Mouse (Mus musculus) pancreas, adult 10 weeks (tissue): Measurements from ENCODE around the gene Rabep2. TPM values are rescaled to one million over a fixed set of nuclear protein-coding genes. Genes with fewer than 3 reads are reported as not detected.

Experiments
- polyA plus RNA-seq: library from polyadenylated mRNA; stranded (reverse); fragments of 350-450 nt; fragmentation: Illumina TruSeq; extraction: RNeasy Lipid Tissue Mini Kit (QIAGEN cat#74804); gene quantifications from one replicate; pipeline ENCODE4 v1.2.3, GENCODE M21; 2015; ENCODE audit warnings: low read depth, low replicate concordance; ENCODE audit not compliant: insufficient read depth

Gene Rabep2
- 6.8 TPM for polyA plus RNA-seq

DNA sequence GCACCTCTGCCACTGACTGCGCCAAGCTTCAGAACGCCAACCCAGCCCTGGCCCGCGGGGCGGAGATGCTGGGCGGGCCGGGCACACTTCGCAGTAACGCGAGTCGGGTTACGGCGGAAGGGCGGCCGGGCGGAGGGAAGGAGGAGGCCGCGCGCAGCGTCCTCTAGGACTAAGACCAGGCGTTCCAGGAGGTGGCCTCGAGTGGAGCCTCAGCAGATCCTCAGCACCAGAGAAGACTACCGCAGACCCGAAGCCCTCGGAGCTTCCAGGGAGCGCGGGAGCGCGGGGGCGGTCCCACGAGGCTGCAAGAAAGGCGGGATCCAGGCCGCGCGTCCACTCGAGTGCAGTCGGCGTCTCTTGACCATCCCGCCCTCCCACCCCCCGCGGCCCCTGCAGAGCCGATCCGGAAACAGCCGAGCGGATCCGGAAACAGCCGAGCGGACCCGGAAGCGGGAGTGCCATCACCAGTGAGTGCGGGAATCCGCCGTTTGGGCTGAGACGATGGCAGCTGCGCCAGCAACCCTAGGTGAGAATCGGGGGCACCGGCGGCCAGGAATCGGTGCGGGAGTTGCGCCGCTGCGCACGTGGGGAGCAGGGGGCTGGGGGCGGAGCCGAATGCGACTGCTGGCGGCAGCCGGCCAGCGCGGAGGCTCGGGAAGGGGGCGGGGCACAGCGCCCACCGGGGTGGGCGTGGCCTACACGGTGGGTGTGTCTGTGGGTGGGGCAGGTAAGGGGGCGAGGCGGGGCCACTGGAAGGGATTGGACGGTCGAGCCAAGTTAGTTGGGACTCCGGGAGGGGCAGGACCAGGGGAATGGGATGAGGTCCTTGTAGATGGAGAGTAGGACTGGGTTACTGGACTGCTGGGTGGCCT lies at the start of gene Rabep2:
Gene Rabep2 (plus strand): TSS at position 129 of the 872 bp plus-strand sequence.

DNA sequence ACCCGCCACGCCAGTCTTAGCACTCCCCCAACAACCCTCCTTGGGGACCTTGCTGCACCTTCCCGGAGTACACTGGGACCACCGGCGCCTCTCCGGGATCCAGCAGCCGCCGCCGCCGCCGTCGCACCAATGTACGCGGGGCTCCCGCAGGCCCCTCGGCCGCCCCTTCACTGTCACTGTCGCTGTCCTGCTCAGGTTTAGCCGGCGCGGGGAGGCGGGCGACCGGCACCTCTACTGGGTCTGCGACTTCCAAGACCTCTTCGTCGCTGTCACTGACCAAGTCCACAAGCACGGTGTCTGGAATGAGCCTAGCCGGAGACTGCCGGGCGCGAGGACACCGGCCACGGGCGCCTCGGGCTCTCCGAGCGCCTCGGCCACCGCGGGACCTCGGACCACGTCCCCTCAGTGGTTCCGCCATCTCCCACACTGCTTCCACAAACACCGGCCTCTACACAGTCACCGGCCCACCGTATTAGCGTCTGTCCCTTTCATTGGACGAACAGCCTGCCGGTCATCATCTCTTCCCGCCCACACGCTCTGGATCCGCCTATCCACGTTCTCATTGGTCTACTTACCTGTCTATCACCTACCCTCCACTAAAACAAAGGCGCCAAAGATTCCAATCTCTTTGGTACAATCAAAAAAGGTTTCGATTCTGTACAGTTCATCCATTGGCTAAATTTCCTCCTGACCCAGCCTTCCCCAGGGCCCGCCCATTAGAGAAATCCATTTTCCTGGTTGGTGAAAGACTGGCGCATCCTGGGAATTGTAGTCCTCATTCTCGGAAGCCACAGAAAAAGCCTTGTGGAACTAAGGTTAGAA lies 32.0 kb upstream of the Rabep2 start, which contains the start of gene Nfatc2ip:
Gene Nfatc2ip (minus strand): TSS at position 440 of the 822 bp plus-strand sequence.

DNA sequence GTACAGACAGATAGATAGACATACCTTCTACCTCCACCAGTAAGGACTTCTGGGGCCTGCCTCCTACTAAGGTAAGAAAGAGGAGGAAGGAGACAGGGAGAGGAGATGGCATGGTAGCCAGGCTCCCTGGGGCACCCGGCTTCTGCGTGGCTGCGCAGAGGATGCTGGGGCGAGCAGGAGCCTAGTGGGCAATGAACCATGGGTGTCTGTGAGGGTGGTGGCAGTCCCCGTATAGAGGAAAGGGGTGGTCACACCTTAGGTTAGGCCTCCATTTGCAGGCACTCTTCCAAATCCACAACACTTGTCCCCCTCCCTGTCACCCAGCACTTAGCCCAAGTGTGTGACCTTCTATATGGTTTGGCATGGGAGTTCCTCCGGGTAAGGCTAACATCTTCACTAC lies 13.8 kb upstream of the Rabep2 start, which contains the start of gene Cd19:
Gene Cd19 (minus strand): TSS at position 165 of the 400 bp plus-strand sequence.

DNA sequence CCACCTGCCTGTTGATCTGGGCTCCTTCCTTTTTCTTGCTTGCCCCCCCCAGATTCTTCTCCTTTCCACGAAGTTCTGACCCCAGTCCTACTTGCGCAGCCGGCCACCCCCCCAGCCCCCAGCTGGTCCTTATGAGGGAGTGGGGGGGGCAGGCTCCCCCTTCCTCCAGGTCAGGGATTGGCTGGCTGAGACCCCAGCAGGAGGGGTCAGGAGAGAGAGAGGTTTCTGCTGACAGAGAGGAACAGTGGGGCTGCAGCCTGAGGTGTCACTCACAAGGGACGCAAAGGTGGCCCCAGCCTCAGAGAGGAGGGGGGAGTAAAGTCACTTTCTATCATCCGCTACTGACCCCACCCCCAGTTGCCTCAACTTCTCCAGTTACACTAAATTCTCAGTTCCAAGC lies 34.4 kb downstream of the Rabep2 start, which contains the start of gene Atp2a1:
Gene Atp2a1 (minus strand): TSS at position 105 of the 400 bp plus-strand sequence.

DNA sequence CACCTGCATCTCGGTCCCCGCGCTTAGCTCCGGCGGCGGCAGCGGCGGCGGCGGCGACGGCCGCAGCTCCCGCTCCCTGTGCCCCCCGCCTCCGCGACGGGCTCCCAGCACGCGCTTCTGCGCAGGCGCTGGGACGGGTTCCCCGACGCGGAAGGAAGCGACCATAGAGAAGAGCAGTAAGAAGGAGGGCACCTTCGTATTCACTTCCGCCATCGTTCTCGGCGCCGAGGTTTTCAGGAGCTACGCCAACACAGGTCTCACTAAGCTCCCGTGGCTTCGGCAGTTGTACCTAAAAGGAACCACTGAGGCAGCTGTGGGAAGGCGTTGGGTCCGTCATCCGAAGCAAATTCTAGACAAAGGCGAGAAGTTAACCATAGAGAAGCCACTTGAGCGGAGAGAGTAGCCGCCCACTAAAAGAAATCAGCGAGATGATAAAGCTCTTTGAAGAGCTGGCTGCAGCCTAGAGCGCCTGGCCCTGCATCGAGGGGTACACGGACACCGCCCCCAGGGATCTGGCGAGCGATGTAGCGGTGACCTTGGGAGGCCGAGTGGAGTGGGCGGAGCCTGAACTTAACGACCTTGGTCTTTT lies 46.5 kb downstream of the Rabep2 start, which contains the start of gene Sh2b1:
Gene Sh2b1 (minus strand): TSS at position 432 of the 589 bp plus-strand sequence.

DNA sequence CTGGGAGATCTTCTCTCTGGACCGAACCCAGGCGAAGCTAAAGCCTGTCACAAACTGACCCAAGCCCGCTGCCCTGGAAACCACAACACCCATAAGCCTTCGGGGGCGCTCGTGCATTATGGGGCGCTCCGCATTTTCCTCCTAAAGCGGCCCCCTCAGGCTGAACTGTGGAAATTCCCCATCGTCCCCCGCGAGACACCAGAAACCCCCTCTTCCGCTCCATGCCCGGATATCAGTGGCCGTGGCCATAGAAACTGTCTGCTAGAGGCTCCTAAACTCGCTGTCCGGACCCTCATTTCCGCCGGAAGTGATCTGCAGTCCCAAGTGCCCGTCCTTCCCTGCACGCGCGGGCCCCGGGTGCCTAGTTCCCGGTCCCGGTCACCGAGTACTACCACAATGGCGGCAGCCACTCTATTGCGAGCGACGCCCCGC lies 58.5 kb downstream of the Rabep2 start, which contains the start of gene Tufm:
Gene Tufm (plus strand): TSS at position 310 of the 432 bp plus-strand sequence.

Other genes with a start within 250 kb of the Rabep2 start
- gene Xpo6, start 228.3 kb upstream of the Rabep2 start, polyA plus RNA-seq, result 24.5 TPM
- 0.83 TPM for gene Sbk1, start 156.1 kb upstream of the Rabep2 start, polyA plus RNA-seq
- gene Lat, start 59.2 kb upstream of the Rabep2 start, polyA plus RNA-seq, result not detected
- gene Spns1, start 51.3 kb upstream of the Rabep2 start, polyA plus RNA-seq, result 21.5 TPM
- 1.7 TPM for gene Nfatc2ip, start 32.0 kb upstream of the Rabep2 start, polyA plus RNA-seq
- 0.33 TPM for gene Cd19, start 13.9 kb upstream of the Rabep2 start, polyA plus RNA-seq
- gene Atp2a1, start 34.3 kb downstream of the Rabep2 start, polyA plus RNA-seq, result not detected
- 13.6 TPM for gene Sh2b1, start 46.7 kb downstream of the Rabep2 start, polyA plus RNA-seq
- gene Tufm, start 58.6 kb downstream of the Rabep2 start, polyA plus RNA-seq, result 15.1 TPM
- 32.1 TPM for gene Atxn2l, start 74.7 kb downstream of the Rabep2 start, polyA plus RNA-seq
- 22.8 TPM for gene Eif3c, start 137.7 kb downstream of the Rabep2 start, polyA plus RNA-seq
- 1.6 TPM for gene Apobr, start 156.2 kb downstream of the Rabep2 start, polyA plus RNA-seq
- gene Cln3, start 157.1 kb downstream of the Rabep2 start, polyA plus RNA-seq, result 26.6 TPM
- not detected for gene Il27, start 166.2 kb downstream of the Rabep2 start, polyA plus RNA-seq
- 3,774 TPM for gene Nupr1, start 202.1 kb downstream of the Rabep2 start, polyA plus RNA-seq
- gene Sgf29, start 220.6 kb downstream of the Rabep2 start, polyA plus RNA-seq, result 23.8 TPM
- gene Sult1a1, start 247.7 kb downstream of the Rabep2 start, polyA plus RNA-seq, result 32.4 TPM